Mouse (Mus musculus): Measurements from ENCODE around the gene Actn3. TPM values are rescaled to one million over a fixed set of nuclear protein-coding genes. Genes with fewer than 3 reads are reported as not detected.
"Not testable (repeated sequence)": the region's sequence is repeated elsewhere in the genome, so short reads cannot be mapped to it uniquely, and the experiment has no call there.

Actn3 gene
- total RNA-seq, 2 experiments from 2014 or later, result 0.89 to 0.96 TPM

GRCm38 (mm10) chr19:4812334-4812949, 65.3 kb downstream of the Actn3 start:
- not testable (repeated sequence) for DNase-seq (ENCODE audit: low spot score in 2 of 2)

GRCm38 (mm10) chr19:4811909-4812242, 65.8 kb downstream of the Actn3 start:
- no peak for DNase-seq (ENCODE audit: low spot score in 2 of 2)

Other genes with a start within 250 kb of the Actn3 start
- gene Gm960, start 179.2 kb downstream of the Actn3 start, total RNA-seq (2021), result 1 to 10 TPM; 1.1 to 1.6 TPM
- 100 to 1,000 TPM; 561 to 574 TPM for gene Sptbn2, start 166.7 kb downstream of the Actn3 start, total RNA-seq (2021)
- gene Rbm4b, start 121.4 kb downstream of the Actn3 start, total RNA-seq (2021), result 10 to 100 TPM; 20.1 to 21.0 TPM
- gene Rbm4, start 84.0 kb downstream of the Actn3 start, total RNA-seq (2021), result 10 to 100 TPM; 97.8 to 99.1 TPM
- gene Gm21992, start 66.3 kb downstream of the Actn3 start, total RNA-seq (2021), result 10 to 100 TPM; 24.5 to 31.9 TPM
- gene Rbm14, start 66.3 kb downstream of the Actn3 start, total RNA-seq (2021), result 10 to 100 TPM; 47.7 to 53.1 TPM
- 10 to 100 TPM; 33.2 to 35.4 TPM for gene Ccs, start 38.6 kb downstream of the Actn3 start, total RNA-seq (2021)
- 1 to 10 TPM; 2.0 to 2.2 TPM for gene Ccdc87, start 38.5 kb downstream of the Actn3 start, total RNA-seq (2021)
- gene Ctsf, start 22.8 kb downstream of the Actn3 start, total RNA-seq (2021), result 100 to 1,000 TPM; 104 to 111 TPM
- gene Zdhhc24, start 759 bp upstream of the Actn3 start, total RNA-seq (2021), result 10 to 100 TPM; 22.4 to 24.3 TPM
- gene Bbs1, start 28.7 kb upstream of the Actn3 start, total RNA-seq (2021), result 10 to 100 TPM; 36.8 to 40.0 TPM
- gene Dpp3, start 50.4 kb upstream of the Actn3 start, total RNA-seq (2021), result 10 to 100 TPM; 37.2 to 39.0 TPM
- gene Peli3, start 65.2 kb upstream of the Actn3 start, total RNA-seq (2021), result 10 to 100 TPM; 26.2 to 31.3 TPM
- gene Mrpl11, start 84.2 kb upstream of the Actn3 start, total RNA-seq (2021), result 10 to 100 TPM; 60.7 to 62.1 TPM
- 10 to 100 TPM; 12.4 to 15.1 TPM for gene Npas4, start 112.4 kb upstream of the Actn3 start, total RNA-seq (2021)
- 10 to 100 TPM; 16.0 to 17.5 TPM for gene Slc29a2, start 146.0 kb upstream of the Actn3 start, total RNA-seq (2021)
- 100 to 1,000 TPM; 114 to 120 TPM for gene B4gat1, start 160.9 kb upstream of the Actn3 start, total RNA-seq (2021)
- 1 to 10 TPM; 6.2 to 6.7 TPM for gene AC124502.3, start 161.0 kb upstream of the Actn3 start, total RNA-seq (2021)
- gene Brms1, start 163.4 kb upstream of the Actn3 start, total RNA-seq (2021), result 10 to 100 TPM; 22.4 to 23.2 TPM
- gene Rin1, start 172.6 kb upstream of the Actn3 start, total RNA-seq (2021), result 100 to 1,000 TPM; 106 to 107 TPM
- 1 to 10 TPM; 1.7 to 1.8 TPM for gene Cd248, start 190.2 kb upstream of the Actn3 start, total RNA-seq (2021)
- 100 to 1,000 TPM; 124 to 128 TPM for gene Tmem151a, start 207.6 kb upstream of the Actn3 start, total RNA-seq (2021)
- 10 to 100 TPM; 21.6 to 24.0 TPM for gene Yif1a, start 210.6 kb upstream of the Actn3 start, total RNA-seq (2021)
- 100 to 1,000 TPM; 595 to 617 TPM for gene Cnih2, start 220.6 kb upstream of the Actn3 start, total RNA-seq (2021)
- gene Rab1b, start 229.2 kb upstream of the Actn3 start, total RNA-seq (2021), result 100 to 1,000 TPM; 160 to 170 TPM
- 100 to 1,000 TPM; 230 to 231 TPM for gene Klc2, start 240.7 kb upstream of the Actn3 start, total RNA-seq (2021)

All from layer of hippocampus, adult 18-20 months (tissue).